Mouse (Mus musculus): Measurements from ENCODE around the gene Trim45. TPM values are rescaled to one million over a fixed set of nuclear protein-coding genes. Genes with fewer than 3 reads are reported as not detected.

Gene Trim45
- 1.3 TPM for polyA plus RNA-seq (2014; fragmentation: Illumina TruSeq; extraction: RNeasy Lipid Tissue Mini Kit (QIAGEN cat#74804))

DNA sequence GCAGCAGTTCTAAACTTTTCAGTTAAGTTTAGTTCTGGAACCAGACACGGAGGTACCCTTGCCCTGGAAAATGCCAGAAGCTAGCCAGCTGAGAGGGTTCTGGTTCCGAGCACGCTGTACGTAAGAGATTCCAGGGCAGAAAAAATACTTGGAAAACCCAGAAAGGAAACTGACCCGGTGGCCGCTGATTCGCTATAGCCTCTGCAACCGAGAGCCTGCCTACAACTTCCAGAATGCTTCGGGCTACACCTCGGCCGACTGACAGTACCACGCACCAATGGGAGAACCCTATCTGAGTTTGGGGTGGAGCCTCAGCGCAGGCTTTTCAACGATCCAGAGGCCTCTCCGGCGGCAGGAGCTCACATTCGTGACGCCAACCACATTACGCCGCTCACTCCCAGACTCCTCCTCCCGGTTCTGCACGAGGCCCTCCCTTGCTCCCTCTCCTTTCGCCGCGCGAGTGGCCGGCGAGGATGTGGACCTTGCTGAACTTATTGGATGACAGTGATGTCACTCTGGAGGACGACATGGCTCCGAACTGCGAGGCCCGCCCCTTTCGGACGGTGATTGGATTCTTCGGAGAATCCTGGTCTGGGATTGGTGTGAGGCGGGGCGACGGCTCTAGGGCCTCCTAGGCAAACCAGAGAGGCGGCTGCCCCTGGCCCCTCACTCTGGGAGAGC is at the start of gene Trim45:
Gene Trim45 (plus strand): TSS at position 378 of the 681 bp plus-strand sequence.

DNA sequence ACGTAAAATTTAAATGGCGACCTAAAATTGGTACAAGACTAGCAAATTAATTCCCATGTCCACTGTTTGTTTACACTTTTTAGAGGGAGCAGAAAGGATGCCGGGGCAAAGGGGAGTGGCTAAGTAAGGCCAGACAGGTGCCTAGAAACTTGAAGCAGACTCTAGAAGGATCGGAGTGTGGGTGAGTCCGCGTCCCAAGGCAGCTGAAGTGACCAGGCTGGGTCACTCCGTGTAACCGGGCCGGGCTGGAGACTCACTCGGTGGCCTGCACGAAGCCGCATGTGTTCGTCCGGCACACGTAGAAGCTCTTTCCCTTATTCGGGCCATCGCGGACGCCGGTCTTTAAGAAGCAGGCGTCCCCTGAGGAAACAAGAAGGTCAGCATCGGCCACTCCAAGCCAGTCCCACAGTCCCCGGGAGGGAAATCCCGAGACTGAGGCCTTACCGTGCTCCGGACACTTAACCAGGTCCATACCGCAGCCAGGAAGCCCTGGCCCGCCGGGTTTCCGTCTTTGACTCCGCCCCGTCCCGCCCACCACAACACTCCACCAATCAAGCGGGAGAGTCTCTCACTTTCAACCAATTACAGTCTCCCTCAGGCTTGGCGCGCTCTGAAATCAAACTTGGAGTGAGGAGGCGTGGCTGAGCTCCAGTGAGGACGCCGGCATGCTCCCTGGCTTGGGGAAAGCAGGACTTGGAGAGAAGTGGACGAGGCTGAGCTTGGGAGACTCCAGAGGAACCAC is 47.3 kb downstream of the Trim45 start, which contains the start of gene Ttf2:
Gene Ttf2 (minus strand): TSS at position 488 of the 742 bp plus-strand sequence.

Other genes with a start within 250 kb of the Trim45 start
- 130 TPM for gene Man1a2, start 236.7 kb upstream of the Trim45 start, polyA plus RNA-seq (2014; fragmentation: Illumina TruSeq; extraction: RNeasy Lipid Tissue Mini Kit (QIAGEN cat#74804))
- gene Vtcn1, start 96.7 kb upstream of the Trim45 start, polyA plus RNA-seq (2014; fragmentation: Illumina TruSeq; extraction: RNeasy Lipid Tissue Mini Kit (QIAGEN cat#74804)): 6.8 TPM
- gene Ttf2, start 47.5 kb downstream of the Trim45 start, polyA plus RNA-seq (2014; fragmentation: Illumina TruSeq; extraction: RNeasy Lipid Tissue Mini Kit (QIAGEN cat#74804)): 7.1 TPM
- not detected for gene Cd101, start 107.4 kb downstream of the Trim45 start, polyA plus RNA-seq (2014; fragmentation: Illumina TruSeq; extraction: RNeasy Lipid Tissue Mini Kit (QIAGEN cat#74804))
- 31.0 TPM for gene Ptgfrn, start 188.1 kb downstream of the Trim45 start, polyA plus RNA-seq (2014; fragmentation: Illumina TruSeq; extraction: RNeasy Lipid Tissue Mini Kit (QIAGEN cat#74804))